Mouse (Mus musculus): ENCODE results near the gene S100a3.

Gene S100a3

DNA sequence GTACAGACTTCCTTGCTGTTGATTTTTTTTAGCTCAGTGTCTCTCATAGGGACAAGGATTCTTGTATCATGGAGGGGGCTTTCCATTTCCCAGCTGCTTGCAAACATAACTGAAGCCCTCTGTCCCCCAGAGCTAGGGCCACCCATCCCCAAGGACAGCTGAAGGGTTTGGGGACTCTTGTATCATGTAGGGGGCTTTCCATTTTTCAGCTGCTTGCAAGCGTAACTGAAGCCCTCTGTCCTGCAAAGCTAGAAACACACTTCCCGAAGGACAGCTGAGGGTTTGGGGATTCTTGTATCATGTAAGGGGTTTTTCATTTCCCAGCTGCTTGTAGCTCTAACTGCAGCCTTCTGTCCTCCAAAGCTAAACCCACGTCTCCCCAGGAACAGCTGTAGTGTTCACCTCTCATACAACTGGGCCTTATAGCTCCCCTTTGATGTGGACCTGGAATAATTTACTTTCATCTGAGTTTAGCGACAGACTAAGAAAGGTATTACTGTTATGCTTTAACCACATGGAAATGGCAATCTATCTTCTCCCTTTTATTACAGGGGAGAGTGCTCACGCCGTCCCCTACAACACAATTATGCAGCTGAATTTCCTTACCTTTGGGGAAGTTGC, at the start of gene S100a3:
S100a3 (plus strand) TSS at position 571 of the 621 bp plus-strand sequence.
- no peak for DNase-seq (ENCODE audit: low spot score in 2 of 2)

DNA sequence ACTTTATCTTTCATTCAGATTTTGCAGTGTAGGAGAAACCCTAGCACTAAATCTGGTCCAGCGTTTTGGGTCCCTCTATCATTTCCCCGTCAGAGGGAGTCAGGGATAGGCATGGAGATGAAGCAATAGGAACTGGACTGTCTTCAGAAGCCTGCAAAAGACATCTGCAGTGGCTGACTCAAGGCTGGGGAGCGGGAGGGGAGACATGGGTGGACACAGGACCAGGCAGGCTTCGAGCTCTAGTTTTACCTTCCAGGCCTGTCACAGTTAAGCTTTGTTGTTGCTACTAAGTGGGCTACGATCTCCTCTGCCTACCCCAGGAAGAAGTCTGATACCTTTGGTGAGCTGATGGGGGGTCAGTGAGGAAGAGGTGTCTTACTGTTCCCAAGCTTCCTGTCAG, 48.1 kb upstream of the S100a3 start:
- DNase-seq (ENCODE audit: low spot score in 2 of 2): no peak

DNA sequence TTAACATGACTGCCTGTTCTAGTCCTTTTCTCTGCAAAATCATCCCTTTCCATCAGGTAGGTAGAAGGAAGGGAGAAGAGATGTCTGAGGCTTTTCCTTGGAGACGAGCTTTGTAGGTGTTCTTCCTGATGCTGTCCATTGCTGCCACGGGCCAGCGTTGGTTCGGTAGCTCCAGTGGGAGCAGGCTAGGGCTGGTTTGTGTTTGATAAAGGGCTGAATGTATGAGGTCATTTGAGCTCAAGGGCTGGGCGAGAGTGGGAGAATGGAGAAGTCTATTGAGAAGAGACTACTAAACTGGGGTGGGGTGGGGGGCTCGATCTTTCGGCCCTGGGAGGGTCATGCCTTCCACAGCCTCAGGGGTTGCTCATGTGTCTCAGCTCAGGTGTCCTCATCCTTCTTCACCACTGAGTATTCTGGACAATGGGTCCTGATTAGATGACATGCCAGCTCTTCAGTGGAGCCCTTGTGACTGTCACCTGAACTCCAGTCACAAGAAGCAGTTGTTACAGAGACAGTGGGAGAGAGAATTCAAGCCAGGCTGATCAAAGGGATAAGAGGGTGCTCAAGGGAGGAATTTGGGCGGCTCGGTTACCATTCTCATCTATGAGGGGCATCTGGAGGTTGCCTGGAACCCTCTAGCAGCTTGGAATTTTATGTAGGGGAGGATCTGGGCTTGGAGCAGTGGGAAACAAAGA, 47.3 kb upstream of the S100a3 start:
- no peak for DNase-seq (ENCODE audit: low spot score in 2 of 2)

DNA sequence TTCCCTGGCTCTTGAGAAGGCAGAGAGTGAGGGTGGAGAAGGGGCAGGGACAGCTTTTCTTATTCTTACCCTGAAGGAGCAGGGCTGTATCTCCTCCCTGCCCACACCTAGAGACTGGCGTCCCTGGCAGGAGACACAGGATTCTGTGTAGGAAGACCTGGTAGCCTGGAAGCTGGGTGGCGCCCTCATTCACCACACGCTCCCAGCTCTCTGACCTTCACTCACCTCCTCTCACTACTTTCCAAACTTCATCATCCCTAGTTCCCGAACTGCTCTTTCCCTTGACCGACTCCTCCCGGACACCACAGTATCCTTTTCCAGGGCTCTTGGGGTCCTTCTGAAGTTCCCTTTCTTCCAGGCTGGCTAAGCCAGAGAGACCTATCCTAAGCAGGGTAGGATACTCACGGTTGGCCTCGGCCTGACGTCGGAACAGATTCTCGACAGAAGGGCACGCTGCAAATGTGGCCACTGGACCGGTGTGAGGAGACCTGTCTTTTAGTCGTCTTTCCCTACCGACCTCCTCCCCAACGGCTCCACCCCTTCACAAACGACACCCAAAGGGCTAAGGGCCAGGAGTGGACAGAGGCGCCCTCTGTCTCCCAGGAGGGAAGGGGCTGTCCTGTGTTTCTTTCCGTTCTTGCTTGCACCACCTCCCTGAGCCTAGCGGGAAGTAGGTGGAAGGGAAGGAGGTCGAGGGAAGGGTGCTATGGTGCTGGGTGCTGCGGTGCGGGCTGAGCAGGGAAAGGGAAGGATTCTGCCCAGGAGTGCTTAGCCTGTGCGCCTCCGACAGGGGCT, 46.4 kb upstream of the S100a3 start, which contains the start of the genes S100a1 and S100a13:
S100a1 (minus strand) TSS at position 597 of the 795 bp plus-strand sequence.
S100a13 (plus strand) TSS at position 640 of the 795 bp plus-strand sequence.
- DNase-seq (ENCODE audit: low spot score in 2 of 2): no peak

DNA sequence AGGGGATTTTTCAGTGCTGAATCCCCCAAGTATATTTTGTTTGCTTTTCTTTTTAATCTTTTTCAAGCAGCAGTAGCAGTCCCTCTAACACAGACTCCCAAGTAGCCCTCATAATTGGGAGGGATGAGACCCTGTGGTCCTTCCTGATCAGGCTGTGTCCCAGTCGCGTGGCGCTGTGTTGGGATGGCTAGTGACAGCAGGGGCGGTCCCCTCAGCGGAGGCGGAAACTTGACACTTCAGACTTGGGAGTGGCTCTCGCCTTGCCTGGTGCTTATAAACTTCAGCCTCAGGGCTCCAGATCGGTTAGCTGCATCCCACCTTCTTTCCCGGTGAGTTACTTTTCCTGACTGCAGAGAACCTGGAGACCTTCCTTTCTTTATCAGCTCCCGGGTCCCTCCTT, 45.7 kb upstream of the S100a3 start:
- no peak for DNase-seq (ENCODE audit: low spot score in 2 of 2)

DNA sequence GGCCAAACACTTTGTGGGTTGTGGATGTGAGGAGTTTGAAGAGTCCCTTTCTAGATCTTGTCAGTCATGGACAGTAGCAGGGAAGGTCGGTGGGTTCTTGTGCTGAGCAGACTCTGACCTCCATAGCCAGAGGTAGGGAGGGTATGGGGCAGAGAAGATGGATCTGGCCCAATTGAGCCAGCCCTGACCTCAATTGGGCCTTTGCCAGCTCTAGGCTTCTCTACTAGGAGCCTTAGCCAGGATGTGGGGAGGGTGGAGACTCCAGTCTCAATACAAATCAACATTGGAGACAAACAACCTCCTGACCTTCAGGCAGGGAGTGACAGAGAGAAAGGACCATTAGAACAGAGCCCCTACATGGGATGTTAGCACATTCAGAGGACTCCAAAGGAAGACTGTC, 45.1 kb upstream of the S100a3 start:
- DNase-seq (ENCODE audit: low spot score in 2 of 2): no peak

DNA sequence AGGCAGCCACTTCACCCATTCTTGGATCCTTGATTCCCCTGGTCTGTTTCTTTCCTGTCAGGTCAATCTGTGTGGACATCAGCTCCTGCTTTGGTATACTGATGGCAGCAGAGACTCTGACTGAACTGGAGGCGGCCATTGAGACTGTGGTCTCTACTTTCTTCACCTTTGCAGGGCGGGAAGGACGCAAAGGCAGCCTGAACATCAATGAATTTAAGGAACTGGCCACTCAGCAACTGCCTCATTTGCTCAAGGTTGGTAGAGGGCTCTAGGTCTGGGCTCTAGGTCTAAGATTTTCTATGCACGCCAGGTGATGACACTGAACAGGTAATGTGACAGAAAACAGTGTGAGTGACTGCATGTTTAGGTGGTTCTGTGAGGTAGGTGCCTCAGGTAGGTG, 44.6 kb upstream of the S100a3 start:
- DNase-seq (ENCODE audit: low spot score in 2 of 2): no peak

DNA sequence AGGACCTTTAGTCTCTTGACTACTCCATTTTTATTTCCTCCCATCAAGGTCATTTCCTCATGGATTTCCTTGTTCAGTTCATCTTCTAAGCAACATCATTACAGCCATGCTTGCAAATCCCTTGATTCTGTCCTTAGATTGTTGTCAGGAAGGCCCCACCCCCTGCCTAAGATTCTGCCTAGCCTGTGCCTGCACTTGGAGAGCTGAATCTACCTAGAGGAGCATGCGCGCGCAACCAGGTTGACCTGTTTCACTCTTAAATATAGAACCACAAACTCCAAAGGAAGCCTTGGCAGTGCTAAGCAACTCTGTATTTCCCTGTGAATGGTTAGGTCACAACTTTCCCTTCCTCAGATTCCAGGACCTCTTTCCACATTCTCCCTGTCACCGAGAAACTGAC, 42.7 kb upstream of the S100a3 start:
- no peak for DNase-seq (ENCODE audit: low spot score in 2 of 2)

DNA sequence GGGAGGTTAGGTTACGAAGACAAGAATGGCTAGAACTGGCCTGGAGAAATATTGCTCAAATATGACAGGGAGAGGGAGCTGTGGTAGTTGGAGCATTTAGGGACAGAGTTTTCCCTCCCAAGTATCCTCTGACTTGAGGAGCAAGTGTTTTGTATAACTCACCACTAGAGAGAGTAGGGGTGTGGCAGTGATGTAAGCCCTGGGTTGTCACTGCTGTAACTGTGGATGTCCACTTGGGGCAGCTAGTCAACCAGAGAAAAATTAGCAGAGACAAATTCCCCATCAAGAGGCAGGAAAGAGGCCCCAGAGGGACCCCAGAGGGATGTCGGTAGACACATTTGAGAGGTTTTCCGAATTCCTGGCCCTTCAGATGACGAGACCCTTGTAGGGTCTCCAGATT, 35.0 kb upstream of the S100a3 start:
- no peak for DNase-seq (ENCODE audit: low spot score in 2 of 2)

DNA sequence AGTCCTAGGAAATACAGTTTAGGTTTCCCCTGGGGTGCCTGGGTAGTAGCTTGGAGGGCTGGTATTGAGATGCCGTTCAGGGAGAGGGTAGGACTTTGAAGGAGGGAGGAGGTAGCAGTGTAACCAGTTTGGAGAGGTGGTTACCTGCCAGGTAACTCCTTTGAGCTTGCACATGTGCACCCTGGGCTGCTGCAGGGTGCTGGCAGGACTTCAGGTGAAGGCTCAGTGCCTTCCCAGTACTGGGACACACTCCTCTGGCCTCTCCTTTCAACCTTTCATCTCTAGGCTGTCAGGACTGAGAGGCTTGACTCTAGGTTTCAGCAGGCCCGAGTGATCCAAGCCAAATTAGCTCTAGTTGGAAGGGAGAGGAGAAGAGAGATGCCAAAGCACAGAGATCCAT, 34.3 kb upstream of the S100a3 start:
- no peak for DNase-seq (ENCODE audit: low spot score in 2 of 2)

DNA sequence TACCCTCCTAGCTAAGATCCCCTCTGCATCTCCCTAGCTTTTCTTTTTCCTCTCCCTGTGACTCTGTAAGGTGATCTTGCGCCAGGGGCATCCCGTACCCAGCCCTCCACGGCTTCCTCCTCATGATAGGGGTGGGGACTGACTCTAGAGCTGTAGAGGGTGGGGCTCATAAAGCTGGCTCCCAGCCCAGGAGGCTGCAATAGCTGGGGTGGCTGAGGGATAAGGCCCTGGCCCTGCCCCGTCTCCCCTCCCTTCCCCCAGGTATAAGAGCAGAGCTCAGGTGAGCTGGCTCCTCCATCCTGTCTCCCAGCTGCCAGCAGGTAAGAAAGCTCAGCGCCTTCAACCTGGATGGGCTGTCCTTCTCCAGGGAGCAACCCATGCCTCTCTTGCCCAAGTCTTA, 33.8 kb upstream of the S100a3 start, which contains the start of gene S100a14:
S100a14 (plus strand) TSS at position 277 of the 400 bp plus-strand sequence.
- DNase-seq (ENCODE audit: low spot score in 2 of 2): no peak

DNA sequence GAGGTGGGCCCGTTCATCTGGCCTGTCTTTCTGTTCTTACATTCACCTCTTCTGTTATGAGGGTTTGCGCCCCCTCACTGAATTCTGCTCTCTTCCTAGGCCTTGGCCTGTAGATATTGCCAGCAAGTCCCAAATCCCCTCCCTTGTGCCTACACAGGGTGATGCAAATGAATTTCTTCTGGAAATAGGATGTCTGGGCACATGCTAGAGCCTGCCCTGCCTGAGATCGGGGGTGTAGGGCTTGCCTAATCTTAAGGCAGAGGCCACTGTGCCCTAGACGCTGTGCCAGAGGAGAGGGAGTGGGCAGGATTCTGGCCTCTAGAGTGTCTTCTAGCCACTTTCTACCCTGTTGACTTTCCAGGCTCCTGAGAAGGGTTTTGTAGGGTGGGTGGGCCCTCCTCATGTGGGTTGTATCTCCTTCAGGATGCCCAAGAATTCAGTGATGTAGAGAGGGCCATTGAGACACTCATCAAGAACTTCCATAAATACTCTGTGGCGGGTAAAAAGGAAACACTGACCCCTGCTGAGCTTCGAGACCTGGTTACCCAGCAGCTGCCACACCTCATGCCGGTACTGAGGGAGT, 33.0 kb upstream of the S100a3 start:
- DNase-seq (ENCODE audit: low spot score in 2 of 2): no peak

DNA sequence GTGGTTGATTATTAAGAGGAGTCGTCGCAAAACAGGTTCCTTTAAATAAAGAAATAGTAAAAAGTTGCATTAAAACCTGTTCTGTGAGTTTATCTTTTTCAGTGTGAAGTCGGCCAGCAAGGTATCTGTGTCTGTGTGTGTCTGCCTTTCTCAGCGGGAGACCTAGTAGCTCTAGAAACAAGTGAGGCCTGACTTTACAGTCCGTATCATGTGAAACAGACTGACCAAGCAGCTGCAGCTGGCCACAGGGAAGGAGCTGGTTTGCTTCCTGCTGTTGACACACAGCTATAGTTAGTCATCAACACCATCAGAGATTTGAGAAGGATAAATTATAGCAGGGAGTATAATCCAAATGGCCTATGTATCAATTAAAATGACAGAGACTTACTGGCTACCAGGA, 28.7 kb upstream of the S100a3 start:
- no peak for DNase-seq (ENCODE audit: low spot score in 2 of 2)

DNA sequence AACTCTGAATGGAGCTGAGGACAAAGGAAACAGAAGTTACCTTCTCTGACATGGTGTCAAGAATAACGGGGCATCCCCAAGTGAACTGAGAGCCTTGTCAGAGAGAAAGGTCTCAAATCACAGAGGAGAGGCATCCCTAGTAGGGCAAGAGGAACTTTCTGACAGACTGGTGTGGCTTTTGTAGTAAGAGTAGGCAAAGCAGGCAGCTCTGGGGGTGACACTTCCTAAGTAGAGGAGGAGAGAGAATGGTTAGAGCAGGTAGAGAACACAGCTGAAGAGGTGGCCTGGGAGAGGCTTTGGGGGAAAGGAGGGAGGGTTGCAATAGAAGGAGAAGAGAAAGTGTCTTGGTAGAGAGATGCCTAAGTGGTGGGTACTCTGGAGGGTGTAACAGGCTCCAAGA, 24.9 kb upstream of the S100a3 start:
- no peak for DNase-seq (ENCODE audit: low spot score in 2 of 2)

DNA sequence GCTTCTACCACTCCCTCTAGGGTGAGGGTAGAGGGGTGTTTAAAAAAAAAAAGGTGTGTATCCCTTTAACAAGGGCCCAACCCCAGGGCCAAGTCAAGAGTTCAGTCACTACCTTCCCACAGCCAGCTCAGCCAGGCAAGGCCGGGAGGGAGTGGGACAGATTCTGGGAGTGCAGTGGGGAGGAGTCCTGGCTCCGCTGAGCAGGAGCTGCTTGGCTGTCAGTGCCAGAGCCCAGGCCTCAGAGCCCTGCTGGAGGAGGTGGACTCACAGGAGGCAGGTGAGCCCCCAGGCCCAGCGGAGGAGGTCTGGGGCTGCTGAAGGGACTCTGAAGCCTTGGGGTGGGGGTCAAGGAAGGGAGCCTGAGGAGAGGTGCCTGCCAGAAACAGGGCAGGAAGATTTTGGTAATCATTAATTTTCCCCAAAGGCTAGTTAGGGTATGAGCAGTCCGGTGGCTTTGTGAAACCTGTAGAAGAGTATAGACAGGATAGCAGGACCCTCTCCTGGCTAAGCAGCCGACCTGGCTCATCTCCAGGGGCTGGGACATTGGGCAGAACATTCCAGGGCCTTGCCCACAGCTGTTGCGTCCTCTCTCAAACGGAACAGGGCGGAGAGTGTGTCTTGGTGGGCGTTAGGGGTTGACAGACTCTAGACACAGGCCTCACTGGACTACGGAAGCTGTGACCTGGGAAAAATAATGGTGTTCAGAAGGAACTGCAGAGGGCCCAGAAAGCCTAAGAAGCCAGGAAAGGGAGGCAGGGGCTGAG, 23.1 kb upstream of the S100a3 start, which contains the start of gene S100a16:
S100a16 (plus strand) TSS at position 114 of the 764 bp plus-strand sequence.
- DNase-seq (ENCODE audit: low spot score in 2 of 2): no peak

DNA sequence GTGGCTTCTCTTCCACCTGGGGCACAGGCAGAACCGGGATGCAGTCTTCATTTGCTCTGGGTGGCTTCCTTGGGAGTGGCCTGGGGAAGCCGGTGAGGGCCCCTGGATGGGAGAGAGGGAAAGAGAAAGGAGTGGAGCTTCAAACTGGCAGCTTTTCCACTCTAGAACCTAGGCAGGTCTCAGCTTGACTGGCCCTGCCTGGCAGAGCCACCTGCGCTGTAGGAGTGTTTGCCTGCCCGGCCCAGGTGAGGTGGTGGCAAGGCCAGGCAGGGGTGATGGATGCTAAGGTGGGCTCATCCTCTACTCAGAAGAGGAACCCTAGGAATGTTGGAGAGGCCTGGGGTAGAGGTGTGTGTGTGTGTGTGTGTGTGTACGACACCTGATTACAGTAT, 22.5 kb upstream of the S100a3 start:
- no peak for DNase-seq (ENCODE audit: low spot score in 2 of 2)

DNA sequence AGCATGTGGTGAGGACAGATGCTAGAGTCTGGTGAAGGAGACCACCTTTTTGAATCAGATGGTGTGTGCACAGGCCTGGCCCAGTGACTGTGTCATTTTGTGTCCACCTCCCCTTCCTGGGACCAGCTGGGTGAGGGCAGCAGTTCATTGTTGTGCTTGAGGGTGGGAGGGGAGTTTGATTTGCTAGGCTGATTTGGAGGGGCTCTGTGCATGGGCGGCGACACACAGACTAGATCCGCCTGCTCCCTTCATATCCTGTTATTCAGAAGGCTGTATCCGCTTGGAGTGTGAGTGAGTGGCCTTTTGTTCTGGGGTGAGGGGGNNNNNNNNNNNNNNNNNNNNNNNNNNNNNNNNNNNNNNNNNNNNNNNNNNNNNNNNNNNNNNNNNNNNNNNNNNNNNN, 19.5 kb upstream of the S100a3 start:
- DNase-seq (ENCODE audit: low spot score in 2 of 2): no peak

DNA sequence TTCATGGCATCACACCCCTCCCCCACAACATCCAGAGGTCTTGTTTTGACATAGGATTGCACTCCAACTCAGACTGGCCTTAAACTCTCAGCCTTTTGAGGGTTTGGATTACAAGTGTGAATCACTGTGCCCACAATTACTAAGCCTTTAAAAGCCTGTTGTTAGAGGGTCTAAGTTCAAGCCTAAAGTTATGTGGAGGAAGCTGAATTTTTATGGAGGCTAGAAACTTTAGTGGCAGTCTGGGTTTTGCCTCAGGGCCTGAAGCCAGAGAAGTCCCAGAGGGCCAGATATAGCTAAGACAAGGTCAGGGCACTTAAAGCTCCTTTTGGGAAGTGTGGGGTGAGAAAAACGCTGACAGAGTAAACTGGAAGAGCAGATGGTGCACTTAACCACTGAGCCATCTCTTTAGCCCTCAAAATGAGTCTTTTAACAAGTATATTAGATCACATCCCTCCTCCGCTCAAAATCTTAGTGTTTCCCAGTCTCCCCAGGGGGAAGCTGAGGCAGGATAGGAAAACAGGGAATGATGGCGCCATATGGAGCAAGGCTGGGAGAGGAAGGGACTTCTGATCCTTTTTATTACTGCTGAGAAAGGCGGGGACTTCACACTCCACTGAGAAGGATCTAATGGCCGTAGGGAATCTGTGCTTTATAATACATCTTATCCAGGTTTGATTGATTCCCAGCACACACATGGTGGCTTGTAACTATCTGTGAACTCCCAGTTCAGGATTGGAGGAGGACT, 10.5 kb upstream of the S100a3 start:
- no peak for DNase-seq (ENCODE audit: low spot score in 2 of 2)

DNA sequence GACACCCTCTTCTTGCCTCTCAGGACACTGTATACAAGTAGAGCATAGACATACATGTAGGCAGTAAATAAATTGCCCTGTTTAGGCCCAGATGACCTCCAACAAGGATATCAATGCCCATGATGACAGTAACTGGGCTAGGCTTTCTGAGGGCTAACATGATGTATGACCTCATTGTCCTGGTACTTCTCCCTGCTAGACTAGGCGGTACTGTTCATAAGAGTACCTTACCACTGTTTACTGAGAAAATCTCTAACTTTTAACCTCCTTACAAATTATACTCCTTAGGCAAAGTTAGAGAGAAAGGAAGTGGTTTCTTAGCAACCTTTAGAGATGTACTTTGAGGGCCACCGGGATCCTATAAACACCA, 10.0 kb upstream of the S100a3 start:
- no peak for DNase-seq (ENCODE audit: low spot score in 2 of 2)

DNA sequence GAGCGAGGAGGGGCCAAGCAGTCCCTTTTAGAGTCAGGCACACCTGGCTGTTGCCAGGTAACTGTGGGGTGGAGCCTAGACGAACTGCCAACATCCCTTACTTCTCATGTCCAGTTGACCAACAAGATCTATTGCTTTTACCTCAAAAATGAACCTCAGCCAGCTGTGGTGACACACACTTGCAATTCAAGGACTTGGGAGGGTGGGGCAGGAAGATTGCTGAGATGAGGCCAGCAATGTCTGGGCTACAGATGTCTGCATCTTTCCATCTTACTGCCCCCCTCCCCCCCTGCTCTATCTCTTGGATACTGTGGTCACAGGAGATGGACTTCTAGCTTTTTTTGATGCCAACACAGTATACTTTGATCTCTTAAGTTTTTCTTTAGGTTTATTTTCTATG, 8.1 kb upstream of the S100a3 start:
- no peak for DNase-seq (ENCODE audit: low spot score in 2 of 2)

DNA sequence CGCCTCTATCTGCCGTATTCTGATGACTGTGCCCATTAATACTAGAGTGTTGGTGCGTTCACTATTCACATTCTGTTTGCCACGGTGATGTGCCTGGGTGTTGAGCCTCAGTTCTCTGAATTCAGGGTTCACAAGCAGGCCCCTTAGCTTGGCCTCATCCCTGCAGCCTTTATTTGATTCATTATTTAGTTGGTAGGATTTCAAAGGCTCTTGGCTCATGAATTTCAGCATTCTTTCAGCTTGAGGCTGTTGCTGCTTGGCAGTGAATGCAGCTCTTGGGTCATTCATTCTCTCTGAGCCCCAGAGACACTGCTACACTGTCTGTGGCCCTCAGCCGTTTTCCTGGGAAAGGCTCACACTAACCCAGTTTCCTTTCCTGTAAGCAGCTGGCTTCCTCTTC, 4.4 kb upstream of the S100a3 start:
- no peak for DNase-seq (ENCODE audit: low spot score in 2 of 2)
